Mouse (Mus musculus) limb, embryonic 14.5 days (tissue): ENCODE data around the gene Brf1. TPM values are rescaled to one million over a fixed set of nuclear protein-coding genes. Genes with fewer than 3 reads are reported as not detected.

ENCODE experiments used
- ATAC-seq: fragments of 200-750 bp; cut with Nextera tagmentation; 2 replicates; pipeline ENCODE4 v1.8.0; 2017; ENCODE audit warnings: low read depth, moderate number of reproducible peaks, moderate TSS enrichment; ENCODE audit not compliant: low FRiP score
- DNase-seq: peaks from one replicate; pipeline ENCODE4 v3.0.0-alpha.2; 2015; ENCODE audit warnings: low spot score
- H3K27ac ChIP-seq: fragments of 300-500 bp; sonication (generic); replicated peaks from 2 replicates; pipeline ENCODE4 v1.5.1; 2014; ENCODE audit warnings: low read depth, mild to moderate bottlenecking, low read length, moderate library complexity, mixed read lengths
- H3K27me3 ChIP-seq: fragments of 300-500 bp; sonication (generic); 2 replicates; pipeline ENCODE4 v1.6.1; 2014; ENCODE audit warnings: low read length, mixed read lengths; ENCODE audit not compliant: control insufficient read depth, insufficient read depth
- H3K36me3 ChIP-seq: fragments of 300-500 bp; sonication (generic); 2 replicates; pipeline ENCODE4 v1.6.1; 2014; ENCODE audit warnings: mild to moderate bottlenecking, low read length, moderate library complexity, mixed read lengths; ENCODE audit not compliant: control insufficient read depth, insufficient read depth
- H3K4me1 ChIP-seq: fragments of 300-500 bp; sonication (generic); 2 replicates; pipeline ENCODE4 v1.6.1; 2014; ENCODE audit warnings: antibody characterized with exemption, low read length, mixed read lengths; ENCODE audit not compliant: control insufficient read depth, insufficient read depth
- H3K4me2 ChIP-seq: fragments of 300-500 bp; sonication (generic); replicated peaks from 2 replicates; pipeline ENCODE4 v1.6.1; 2014; ENCODE audit warnings: low read depth, mild to moderate bottlenecking, low read length, moderate library complexity; ENCODE audit not compliant: severe bottlenecking
- H3K4me3 ChIP-seq: fragments of 300-500 bp; sonication (generic); replicated peaks from 2 replicates; pipeline ENCODE4 v1.5.1; 2014; ENCODE audit warnings: low read length
- H3K9ac ChIP-seq: fragments of 300-500 bp; sonication (generic); 2 replicates; pipeline ENCODE4 v1.6.1; 2014; ENCODE audit warnings: mild to moderate bottlenecking, low read depth, low read length, moderate library complexity; ENCODE audit not compliant: severe bottlenecking
- H3K9me3 ChIP-seq: fragments of 300-500 bp; sonication (generic); 2 replicates; pipeline ENCODE4 v1.6.1; 2016; ENCODE audit warnings: low read length; ENCODE audit not compliant: control insufficient read depth
- POLR2A ChIP-seq: fragments of 200-500 bp; IDR thresholded peaks from 2 replicates; pipeline ENCODE4 v1.8.0; 2012; ENCODE audit warnings: inconsistent platforms, mild to moderate bottlenecking, moderate library complexity, borderline replicate concordance; ENCODE audit not compliant: insufficient read depth, insufficient read length; ENCODE audit errors: extremely low read depth
- WGBS: fragments of 180-500 bp; shearing (Covaris S2); extraction: QIAGEN DNeasy Blood & Tissue Kit; methylation state at CpG from one replicate; pipeline ENCODE4 v1.1.7; 2014; 5-methylcytosine and 5-hydroxymethylcytosine counted together
- polyA plus RNA-seq, 2 experiments: library from polyadenylated mRNA; depleted of rRNA in 1 of 2; stranded (reverse) in 1 of 2; unstranded in 1 of 2; fragments of >200 nt; fragmentation: Nextera tagmentation in 1 of 2; extraction: Ambion mirVana in 1 of 2; gene quantifications; 2 replicates each; pipeline versions ENCODE4 v1.2.1 to v1.2.3; 2012 to 2014

Brf1 gene
- polyA plus RNA-seq, 2 experiments, result 60.9 to 97.4 TPM

DNA sequence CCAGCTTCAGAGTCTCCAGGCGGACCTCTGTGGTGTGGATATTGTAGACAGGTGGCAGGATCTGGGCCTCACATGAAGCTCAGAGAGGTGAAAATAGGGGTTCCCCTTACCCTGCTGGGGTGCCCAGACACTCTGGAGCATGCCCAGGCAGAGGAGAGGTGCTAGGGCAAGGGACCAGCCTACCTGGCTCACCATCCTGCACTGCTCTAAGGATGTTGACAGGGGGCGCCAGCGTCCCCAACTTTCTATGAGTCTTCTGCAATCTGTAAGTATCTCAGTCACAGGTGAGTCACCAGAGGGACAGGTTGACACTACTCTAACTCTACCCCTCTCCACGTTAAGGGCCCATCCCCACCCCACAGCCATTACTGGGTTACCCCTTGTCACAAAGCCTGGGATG is 53.2 kb downstream of the Brf1 start:
- Histone ChIP-seq H3K9ac (no peak overlapping the region), H3K4me3 (no peak overlapping the region), H3K36me3 (no peaks in the 10 kb centered on the region), H3K27me3 (no peaks in the 10 kb centered on the region), H3K27ac (no peak overlapping the region), H3K4me1 (peaks cover 11% of the 10 kb centered on the region; the same call in 1 of the 2 replicates), H3K4me2 (no peak overlapping the region), H3K9me3 (no peaks in the 10 kb centered on the region)
- no peak for ATAC-seq
- TF ChIP-seq POLR2A, result no peak
- 22% methylated on average over 4 of the region's 4 CpGs for WGBS
- DNase-seq, result peak; percentile 34

DNA sequence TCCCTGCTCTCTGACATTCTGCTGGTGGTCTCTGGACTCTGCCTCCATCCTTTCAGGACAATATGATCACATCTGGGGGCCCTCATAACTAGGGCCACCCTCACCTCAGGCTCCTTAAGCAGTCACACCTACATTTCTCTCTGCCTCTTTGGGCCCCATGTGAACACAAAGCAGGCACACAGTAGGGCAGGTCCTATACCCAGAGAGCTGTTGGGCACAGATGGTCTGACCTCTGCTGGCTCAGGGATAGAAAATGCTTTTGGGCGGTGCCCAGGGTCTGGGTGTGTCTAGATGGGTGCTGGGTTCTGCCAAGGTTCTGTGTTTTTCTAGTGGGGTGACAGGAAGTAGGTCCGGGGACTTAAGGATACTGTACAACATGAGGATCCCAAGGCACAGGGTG is 56.8 kb downstream of the Brf1 start:
- H3K4me1 ChIP-seq, result peaks cover 12% of the 10 kb centered on the region
- no peak overlapping the region for H3K27ac ChIP-seq
- ATAC-seq, result no peak
- H3K36me3 ChIP-seq, result no peaks in the 10 kb centered on the region
- no peak for DNase-seq
- WGBS, result 88% methylated on average over 2 of the region's 2 CpGs
- no peak overlapping the region for H3K4me2 ChIP-seq
- H3K9me3 ChIP-seq, result no peaks in the 10 kb centered on the region
- no peak overlapping the region for H3K4me3 ChIP-seq
- H3K27me3 ChIP-seq, result no peaks in the 10 kb centered on the region
- H3K9ac ChIP-seq, result no peak overlapping the region
- TF ChIP-seq POLR2A, result no peak

DNA sequence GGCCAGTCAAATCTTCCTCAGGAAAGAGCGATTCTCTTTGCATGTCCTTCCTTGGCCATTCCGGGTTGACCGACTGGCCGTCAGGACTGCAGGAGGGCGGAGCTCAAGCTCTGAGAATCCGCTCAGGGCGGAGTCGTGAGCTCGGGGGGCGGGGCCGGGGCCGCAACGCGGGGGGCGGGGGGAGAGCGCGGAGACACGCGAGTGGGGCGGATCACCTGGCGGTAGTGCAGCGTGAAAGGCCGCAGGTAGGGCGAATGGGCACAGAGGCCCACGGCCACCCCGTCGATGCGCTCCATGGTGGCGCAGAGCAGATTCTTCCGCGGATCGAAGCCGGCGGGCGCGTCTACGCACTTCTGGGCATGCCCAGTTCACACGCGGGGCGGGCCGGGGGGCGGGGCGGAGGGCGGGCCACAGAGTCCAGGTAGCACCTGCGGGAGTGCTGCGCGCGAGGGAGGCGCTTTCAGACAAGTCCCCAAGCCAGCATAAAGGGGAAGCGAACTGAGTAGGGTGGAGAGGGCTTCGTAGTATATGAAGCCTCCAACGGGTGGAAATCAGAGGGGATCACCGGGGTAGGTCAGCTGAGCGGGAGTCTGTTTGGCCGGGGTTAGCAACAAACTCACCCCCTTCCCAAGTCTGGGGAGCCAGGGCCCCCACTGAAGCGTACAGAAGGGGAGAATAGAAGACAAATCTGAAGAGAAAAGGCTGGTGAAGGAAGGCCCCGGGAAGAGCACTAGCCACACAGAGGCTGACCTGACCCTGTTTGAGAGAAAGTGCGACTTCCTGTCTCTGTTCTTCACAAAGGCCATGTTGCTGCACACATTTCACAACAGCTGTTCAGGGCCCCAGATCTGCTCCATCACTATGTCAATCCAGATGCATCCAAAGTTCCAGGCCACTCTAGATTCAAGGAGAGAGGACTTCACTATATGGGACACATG is 58.5 kb downstream of the Brf1 start, which contains the start of gene Nudt14:
Nudt14 (minus strand) TSS at position 349 of the 938 bp plus-strand sequence.
- H3K9ac ChIP-seq, result peak within 1 kb of the TSS; percentile 78
- ATAC-seq (peak; percentile 81), DNase-seq (peak; percentile 68)
- H3K4me2 ChIP-seq, result peak within 1 kb of the TSS; percentile 56
- WGBS, result 3% methylated on average over 50 of the region's 58 CpGs
- no peak for TF ChIP-seq POLR2A
- no peaks in the 10 kb centered on the region for H3K36me3 ChIP-seq
- H3K9me3 ChIP-seq, result no peaks in the 10 kb centered on the region
- H3K4me1 ChIP-seq, result peaks cover 12% of the 10 kb centered on the region
- H3K4me3 ChIP-seq, result peak within 1 kb of the TSS; percentile 67
- H3K27me3 ChIP-seq, result no peaks in the 10 kb centered on the region
- H3K27ac ChIP-seq, result peak within 1 kb of the TSS; percentile 58; the same call in 1 of the 2 replicates

DNA sequence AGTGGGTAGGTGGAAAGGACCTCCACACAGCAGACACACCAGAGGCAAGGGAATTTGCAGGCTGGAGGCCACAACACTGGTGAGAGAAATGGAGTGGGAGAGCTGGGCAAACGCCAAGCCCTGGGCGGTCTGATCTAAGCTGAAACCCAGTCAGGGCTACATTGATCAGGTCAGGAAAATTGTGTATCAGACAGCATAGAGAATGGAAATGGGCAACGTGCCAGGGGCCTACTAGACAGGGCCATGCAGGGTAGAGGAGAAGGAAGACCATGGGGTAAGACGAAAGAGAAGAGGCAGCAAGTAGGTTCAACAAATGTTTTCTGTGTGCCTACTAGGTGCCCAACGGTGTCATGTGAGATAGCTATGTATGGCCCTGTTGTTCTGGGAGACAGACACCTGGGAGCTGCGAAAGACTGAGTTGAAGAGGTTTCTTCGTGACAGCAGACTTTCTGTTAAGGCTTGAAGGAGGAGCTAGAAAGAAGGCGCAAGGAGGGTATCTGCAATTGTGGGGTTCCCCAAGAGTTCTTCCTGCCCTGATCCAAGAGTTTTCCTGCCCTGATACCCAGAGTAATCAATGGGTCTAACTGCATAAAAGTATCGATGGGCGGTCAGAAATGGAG is 59.2 kb downstream of the Brf1 start:
- WGBS, result 43% methylated on average over 10 of the region's 10 CpGs
- TF ChIP-seq POLR2A, result no peak
- no peak for DNase-seq
- Histone ChIP-seq H3K4me2 (peak overlapping the region; percentile 56), H3K9ac (peak overlapping the region; percentile 78), H3K27ac (0 out of 2 replicates have a peak overlapping the region, but pooled peaks have one; percentile 58), H3K36me3 (no peaks in the 10 kb centered on the region), H3K4me1 (peaks cover 12% of the 10 kb centered on the region), H3K9me3 (no peaks in the 10 kb centered on the region), H3K27me3 (no peaks in the 10 kb centered on the region), H3K4me3 (peak overlapping the region; percentile 67)
- ATAC-seq, result no peak

DNA sequence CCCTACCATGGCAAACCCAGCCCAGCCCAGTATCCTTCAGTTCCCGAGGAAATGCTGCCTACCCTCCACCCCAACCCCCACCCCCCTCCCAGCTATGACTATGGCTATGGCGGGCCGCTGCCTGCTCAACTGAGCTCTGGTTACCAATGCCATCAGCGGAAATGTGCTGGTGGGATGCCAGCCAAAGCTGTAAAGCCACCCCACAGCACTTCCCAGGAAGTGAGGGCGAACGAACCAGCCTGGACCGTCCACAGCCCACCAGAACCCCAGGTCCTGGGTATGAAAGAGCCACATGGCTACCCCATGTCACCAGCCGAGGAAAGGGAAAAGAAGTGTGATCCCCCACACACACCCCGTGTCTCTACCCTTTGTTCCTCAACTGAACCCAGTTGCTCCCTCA is 59.8 kb downstream of the Brf1 start:
- no peak overlapping the region for H3K27ac ChIP-seq
- H3K36me3 ChIP-seq, result 0 out of 2 replicates have a peak, but pooled peaks cover 1% of the 10 kb centered on the region
- TF ChIP-seq POLR2A, result no peak
- DNase-seq, result no peak
- H3K27me3 ChIP-seq, result no peaks in the 10 kb centered on the region
- H3K4me3 ChIP-seq, result no peak overlapping the region
- peak overlapping the region; percentile 56; the same call in 1 of the 2 replicates for H3K4me2 ChIP-seq
- peaks cover 12% of the 10 kb centered on the region for H3K4me1 ChIP-seq
- no peak overlapping the region for H3K9ac ChIP-seq
- 69% methylated on average over 8 of the region's 9 CpGs for WGBS
- no peak for ATAC-seq
- H3K9me3 ChIP-seq, result no peaks in the 10 kb centered on the region
